Mouse (Mus musculus) CH12.LX (cell line): ENCODE data around the gene Mpp2. TPM values are rescaled to one million over a fixed set of nuclear protein-coding genes. Genes with fewer than 3 reads are reported as not detected.

Experiments used
- DNase-seq: peaks from one replicate; pipeline ENCODE4 v3.0.0-alpha.2; 2013; ENCODE audit errors: extremely low read depth
- H3K27ac ChIP-seq: 2 replicates; pipeline ENCODE4 v1.5.1; 2012; ENCODE audit warnings: low read depth, mild to moderate bottlenecking, control low read depth, moderate library complexity; ENCODE audit not compliant: insufficient read depth
- H3K27me3 ChIP-seq: replicated peaks from 2 replicates; pipeline ENCODE3; 2012; ENCODE audit warnings: inconsistent platforms
- H3K36me3 ChIP-seq, 2 experiments: replicated peaks in 1 of 2; 2 replicates each; pipeline versions ENCODE3 to v1.6.1; 2012; ENCODE audit warnings: inconsistent platforms in 1 of 2, low read length in 1 of 2, mild to moderate bottlenecking in 1 of 2, mixed read lengths in 1 of 2, moderate library complexity in 1 of 2; ENCODE audit not compliant: control insufficient read depth in 1 of 2, insufficient read depth in 1 of 2
- H3K4me1 ChIP-seq, 2 experiments: 2 replicates each; pipeline ENCODE4 v1.6.1; 2012; ENCODE audit warnings: inconsistent platforms in 1 of 2, moderate library complexity in 1 of 2; ENCODE audit not compliant: insufficient read depth in 2 of 2, control insufficient read depth in 1 of 2
- H3K4me2 ChIP-seq: 2 replicates; pipeline ENCODE4 v1.6.1; 2012; ENCODE audit warnings: low read depth, mild to moderate bottlenecking, control low read depth; ENCODE audit not compliant: poor library complexity, insufficient read depth, severe bottlenecking
- H3K4me3 ChIP-seq, 3 experiments: fragments of 150-350 bp in 1 of 3; sonication (generic) in 1 of 3; replicated peaks in 1 of 3; 2 replicates each; pipeline versions ENCODE3 to v1.5.1; 2011 to 2012; ENCODE audit warnings: low read depth in 2 of 3, low read length in 2 of 3, mild to moderate bottlenecking in 2 of 3, moderate library complexity in 2 of 3, control low read depth in 1 of 3, improper control_type of control experiment in 1 of 3, inconsistent platforms in 1 of 3, mixed read lengths in 1 of 3; ENCODE audit not compliant: poor library complexity in 1 of 3
- H3K79me2 ChIP-seq: replicated peaks from 2 replicates; pipeline ENCODE4 v1.6.1; 2012; ENCODE audit warnings: mild to moderate bottlenecking, moderate library complexity; ENCODE audit not compliant: control insufficient read depth, poor library complexity, insufficient read depth, severe bottlenecking; ENCODE audit errors: extremely low read depth
- H3K9ac ChIP-seq: 2 replicates; pipeline ENCODE4 v1.6.1; 2012; ENCODE audit warnings: low read depth, mild to moderate bottlenecking, control low read depth, moderate library complexity; ENCODE audit not compliant: insufficient read depth
- H3K9me3 ChIP-seq: replicated peaks from 2 replicates; pipeline ENCODE3; 2012; ENCODE audit warnings: low read length, inconsistent platforms, mixed read lengths
- BHLHE40 ChIP-seq: IDR thresholded peaks from 2 replicates; pipeline ENCODE4 v1.6.1; 2011; ENCODE audit warnings: mild to moderate bottlenecking, low read depth, low read length, improper control_type of control experiment
- CHD1 ChIP-seq: IDR thresholded peaks from 2 replicates; pipeline ENCODE4 v1.6.1; 2012; ENCODE audit warnings: low read depth, low read length, improper control_type of control experiment, inconsistent platforms
- CHD2 ChIP-seq: IDR thresholded peaks from 2 replicates; pipeline ENCODE4 v1.6.1; 2011; ENCODE audit warnings: low read length, improper control_type of control experiment
- E2F4 ChIP-seq: IDR thresholded peaks from 2 replicates; pipeline ENCODE4 v1.6.1; 2011; ENCODE audit warnings: low read depth, low read length, improper control_type of control experiment; ENCODE audit not compliant: insufficient replicate concordance
- ELF1 ChIP-seq: IDR thresholded peaks from 2 replicates; pipeline ENCODE4 v1.6.1; 2014; ENCODE audit warnings: low read depth, mild to moderate bottlenecking, inconsistent platforms, low read length, improper control_type of control experiment
- EP300 ChIP-seq: IDR thresholded peaks from 2 replicates; pipeline ENCODE4 v1.6.1; 2011; ENCODE audit warnings: low read length, improper control_type of control experiment
- ETS1 ChIP-seq: conservative IDR thresholded peaks from 2 replicates; pipeline ENCODE4 v1.6.1; 2012; ENCODE audit warnings: low read depth, mild to moderate bottlenecking, inconsistent platforms, low read length, improper control_type of control experiment, moderate library complexity
- HCFC1 ChIP-seq: IDR thresholded peaks from 2 replicates; pipeline ENCODE4 v1.6.1; 2012; ENCODE audit warnings: low read depth, mild to moderate bottlenecking, inconsistent platforms, low read length, improper control_type of control experiment
- IRF4 ChIP-seq: IDR thresholded peaks from 2 replicates; pipeline ENCODE4 v1.6.1; 2014; ENCODE audit warnings: low read depth, mild to moderate bottlenecking, inconsistent platforms, low read length, improper control_type of control experiment
- JUN ChIP-seq: IDR thresholded peaks from 2 replicates; pipeline ENCODE4 v1.6.1; 2011; ENCODE audit warnings: low read depth, mild to moderate bottlenecking, low read length, improper control_type of control experiment, moderate library complexity; ENCODE audit not compliant: insufficient read depth
- JUND ChIP-seq: conservative IDR thresholded peaks from 2 replicates; pipeline ENCODE4 v1.6.1; 2011; ENCODE audit warnings: low read depth, low read length, improper control_type of control experiment
- KAT2A ChIP-seq: IDR thresholded peaks from 2 replicates; pipeline ENCODE4 v1.6.1; 2012; ENCODE audit warnings: low read length, improper control_type of control experiment, inconsistent platforms; ENCODE audit not compliant: insufficient replicate concordance
- MAFK ChIP-seq: IDR thresholded peaks from 2 replicates; pipeline ENCODE4 v1.6.1; 2011; ENCODE audit warnings: low read length, improper control_type of control experiment; ENCODE audit not compliant: insufficient replicate concordance
- MAX ChIP-seq: IDR thresholded peaks from 2 replicates; pipeline ENCODE4 v1.6.1; 2011; ENCODE audit warnings: low read length, improper control_type of control experiment
- MAZ ChIP-seq: IDR thresholded peaks from 2 replicates; pipeline ENCODE4 v1.6.1; 2012; ENCODE audit warnings: low read depth, mild to moderate bottlenecking, inconsistent platforms, low read length, improper control_type of control experiment, moderate library complexity
- MEF2A ChIP-seq: IDR thresholded peaks from 2 replicates; pipeline ENCODE4 v1.6.1; 2014; ENCODE audit warnings: low read depth, mild to moderate bottlenecking, inconsistent platforms, low read length, improper control_type of control experiment, borderline replicate concordance
- MXI1 ChIP-seq: IDR thresholded peaks from 2 replicates; pipeline ENCODE4 v1.6.1; 2011; ENCODE audit warnings: mild to moderate bottlenecking, low read depth, low read length, improper control_type of control experiment
- NRF1 ChIP-seq: IDR thresholded peaks from 2 replicates; pipeline ENCODE4 v1.6.1; 2014; ENCODE audit warnings: low read depth, mild to moderate bottlenecking, inconsistent platforms, low read length, improper control_type of control experiment, moderate library complexity
- POLR2A ChIP-seq: IDR thresholded peaks from 2 replicates; pipeline ENCODE4 v1.6.1; 2011; ENCODE audit warnings: low read depth, mild to moderate bottlenecking, improper control_type of control experiment, low read length
- POLR2AphosphoS2 ChIP-seq: IDR thresholded peaks from 2 replicates; pipeline ENCODE4 v1.6.1; 2011; ENCODE audit warnings: low read depth, low read length, improper control_type of control experiment
- RAD21 ChIP-seq: IDR thresholded peaks from 2 replicates; pipeline ENCODE4 v1.6.1; 2011; ENCODE audit warnings: low read depth, mild to moderate bottlenecking, low read length, improper control_type of control experiment, moderate library complexity
- RCOR1 ChIP-seq: conservative IDR thresholded peaks from 2 replicates; pipeline ENCODE4 v1.6.1; 2012; ENCODE audit warnings: low read depth, mild to moderate bottlenecking, inconsistent platforms, low read length, improper control_type of control experiment
- SIN3A ChIP-seq: IDR thresholded peaks from 2 replicates; pipeline ENCODE4 v1.6.1; 2012; ENCODE audit warnings: low read length, improper control_type of control experiment, inconsistent platforms
- TCF12 ChIP-seq: IDR thresholded peaks from 2 replicates; pipeline ENCODE4 v1.6.1; 2014; ENCODE audit warnings: low read depth, mild to moderate bottlenecking, inconsistent platforms, low read length, improper control_type of control experiment
- UBTF ChIP-seq: IDR thresholded peaks from 2 replicates; pipeline ENCODE4 v1.6.1; 2012; ENCODE audit warnings: low read depth, mild to moderate bottlenecking, inconsistent platforms, low read length, improper control_type of control experiment, moderate library complexity
- USF1 ChIP-seq: IDR thresholded peaks from 2 replicates; pipeline ENCODE4 v1.6.1; 2014; ENCODE audit warnings: low read depth, mild to moderate bottlenecking, inconsistent platforms, low read length, improper control_type of control experiment
- USF2 ChIP-seq: conservative IDR thresholded peaks from 2 replicates; pipeline ENCODE4 v1.6.1; 2011; ENCODE audit warnings: low read depth, low read length, improper control_type of control experiment
- ZKSCAN1 ChIP-seq: IDR thresholded peaks from 2 replicates; pipeline ENCODE4 v1.6.1; 2012; ENCODE audit warnings: low read depth, inconsistent platforms, low read length, improper control_type of control experiment, borderline replicate concordance
- ZMIZ1 ChIP-seq: IDR thresholded peaks from 2 replicates; pipeline ENCODE4 v1.6.1; 2012; ENCODE audit warnings: low read depth, mild to moderate bottlenecking, inconsistent platforms, low read length, improper control_type of control experiment
- ZNF384 ChIP-seq: IDR thresholded peaks from 2 replicates; pipeline ENCODE4 v1.6.1; 2012; ENCODE audit warnings: low read depth, low read length, improper control_type of control experiment, inconsistent platforms
- dilution Hi-C: fragments of 300-500 bp; cut with MboI; formaldehyde crosslinking; loops from 2 replicates; pipeline ENCODE4 v1.14.3; 2020; ENCODE audit warnings: low sequenced_read_pairs; ENCODE audit not compliant: extremely low pct_unique_long_range_greater_than_20kb, extremely low pct_ligation_motif_present
- in situ Hi-C: fragments of 300-500 bp; cut with MboI; formaldehyde crosslinking; loops from 3 replicates; pipeline ENCODE4 v1.14.3; 2019; ENCODE audit warnings: low sequenced_read_pairs, low pct_ligation_motif_present, low pct_unique_long_range_greater_than_20kb, mixed read lengths
- polyA plus RNA-seq: library from polyadenylated mRNA; unstranded; fragments of >175 nt; gene quantifications from 2 replicates; pipeline ENCODE4 v1.2.1, GENCODE M21; 2012; ENCODE audit warnings: low read depth; ENCODE audit not compliant: insufficient read length
- total RNA-seq, 2 experiments: library from RNA; depleted of rRNA; stranded (reverse); fragments of 300-350 nt in 1 of 2; fragments of >200 nt in 1 of 2; gene quantifications; 2 replicates each; pipeline ENCODE4 v1.2.3; 2012 to 2014

Gene Mpp2
- total and polyA plus RNA-seq, 3 experiments: 0.35 to 3.1 (median 0.83) TPM

- Histone ChIP-seq H3K9ac (peak overlapping the region; percentile 2; the same call in 1 of the 2 replicates), H3K27me3 (peaks cover 79% of the 10 kb centered on the region), H3K36me3 (no peaks in the 10 kb centered on the region), H3K27ac (no peak overlapping the region), H3K9me3 (peaks cover 18% of the 10 kb centered on the region), H3K4me2 (peak overlapping the region; percentile 98), H3K79me2 (no peaks in the 10 kb centered on the region), H3K4me3 (peak overlapping the region; percentile 35 to 63 (median 36)), H3K4me1 (peaks cover 3 to 31% of the 10 kb centered on the region in 2 experiments; a peak in 3 of 4 replicates)
- in situ Hi-C loops (no loop called here), dilution Hi-C loops (no loop called here)
- peak; percentile 77 for DNase-seq
- TF ChIP-seq ETS1 (peak; percentile 37; the same call in 1 of the 2 replicates), IRF4 (peak; percentile 93), SIN3A (peak; percentile 90), CHD2 (peak; percentile 83), RCOR1 (0 out of 2 replicates have a peak, but pooled peaks have one; percentile 56), MAX (peak; percentile 57; the same call in 1 of the 2 replicates), MAZ (peak; percentile 96), JUND (peak; percentile 61; the same call in 1 of the 2 replicates), ELF1 (0 out of 2 replicates have a peak, but pooled peaks have one; percentile 13), BHLHE40 (peak; percentile 78), MAFK (no peak), MEF2A (peak; percentile 39), NRF1 (peak; percentile 45), USF2 (no peak), POLR2A (peak; percentile 20; the same call in 1 of the 2 replicates), TCF12 (peak; percentile 62; the same call in 1 of the 2 replicates), KAT2A (0 out of 2 replicates have a peak, but pooled peaks have one; percentile 36), POLR2AphosphoS2 (no peak), JUN (peak; percentile 37; the same call in 1 of the 2 replicates), ZNF384 (no peak), ZMIZ1 (0 out of 2 replicates have a peak, but pooled peaks have one; percentile 59), EP300 (peak; percentile 68), MXI1 (0 out of 2 replicates have a peak, but pooled peaks have one; percentile 59), HCFC1 (peak; percentile 24), RAD21 (no peak), ZKSCAN1 (no peak), USF1 (no peak), E2F4 (0 out of 2 replicates have a peak, but pooled peaks have one; percentile 65), UBTF (no peak), CHD1 (no peak)
Measured at GRCm38 (mm10) chr11:102087081-102087751, 1.1 kb downstream of the Mpp2 start.
